13 mouse cellular contexts compared by ENCODE assay signal in genomic region chrX:168663982-168664689, GRCm38 (mm10). TPM values are rescaled to one million over a fixed set of nuclear protein-coding genes. Genes with fewer than 3 reads are reported as not detected.
DNase-seq lines count a peak whose midpoint lies in the region; ATAC-seq and TF ChIP-seq lines count a peak whose summit lies in the region.
"Had no signal": no experiment of that assay in that cellular context is flagged by ENCODE, and none has a peak within 500 bp of the region (broad histone marks: within the 10 kb centered on the region; RNA-seq: fewer than 3 reads in every experiment).

No protein-coding gene starts in this region.

- H3K4me1 ChIP-seq in lung, adult 2 months (ENCODE audit: control insufficient read depth, insufficient read depth, low read length) = no peaks in the 10 kb centered on the region
- no peaks in the 10 kb centered on the region for H3K4me1 ChIP-seq in neural tube, embryonic 15.5 days
- H3K4me1 ChIP-seq: limb, embryonic 10.5 days; megakaryocyte, embryonic 14.5 days had no signal

- no peak overlapping the region for H3K9ac ChIP-seq in neural tube, embryonic 15.5 days (replicated peaks)

- H3K27me3 ChIP-seq in neural tube, embryonic 15.5 days (replicated peaks) = no peaks in the 10 kb centered on the region

- no peaks in the 10 kb centered on the region for H3K9me3 ChIP-seq in neural tube, embryonic 15.5 days (replicated peaks)
- H3K9me3 ChIP-seq: limb, embryonic 10.5 days; megakaryocyte, embryonic 14.5 days had no signal

- peaks cover 16% of the 10 kb centered on the region for H3K36me3 ChIP-seq in neural tube, embryonic 15.5 days

- no peak overlapping the region for H3K4me3 ChIP-seq in lung, adult 2 months (replicated peaks; ENCODE audit: extremely low read depth, low read depth, low read length)
- no peak overlapping the region for H3K4me3 ChIP-seq in neural tube, embryonic 15.5 days (replicated peaks)
- H3K4me3 ChIP-seq: limb, embryonic 10.5 days; megakaryocyte, embryonic 14.5 days had no signal

- TF ChIP-seq POLR2A in lung, adult 2 months (IDR thresholded peaks at IDR 0.05; ENCODE audit: borderline replicate concordance, extremely low read depth, low read depth, low read length) = no peak

- 59% methylated on average over 12 of the region's 12 CpGs for WGBS in lung, adult 2 months
- 83% methylated on average over 12 of the region's 12 CpGs for WGBS in neural tube, embryonic 15.5 days

- H3K4me2 ChIP-seq in neural tube, embryonic 15.5 days = no peak overlapping the region

- ATAC-seq in neural tube, embryonic 15.5 days (ENCODE audit: low FRiP score) = no peak

- no peak overlapping the region for H3K27ac ChIP-seq in neural tube, embryonic 15.5 days (replicated peaks)
- H3K27ac ChIP-seq: limb, embryonic 10.5 days had no signal

- peak; percentile 23 to 35 for DNase-seq in cerebellum, postnatal 10 days
- DNase-seq in cerebellum, adult 9-10 months = no peak
- peak; percentile 5 for DNase-seq in right cerebral cortex, postnatal 14 days
- no peak for DNase-seq in right cerebral cortex, postnatal 10 days (ENCODE audit: low spot score in 2 of 2)
- DNase-seq in lung, adult 2 months = no peak
- DNase-seq in kidney, postnatal 14 days = no peak
- no peak for DNase-seq in spleen, postnatal 4 days (ENCODE audit: low spot score in 2 of 2)
- DNase-seq: adrenal gland, postnatal 25 days; cerebellum, adult 8-10 months; right cerebral cortex, postnatal 25 days had no signal

- TF ChIP-seq CTCF in lung, adult 2 months (IDR thresholded peaks at IDR 0.05; ENCODE audit: insufficient read depth, low read length) = peak; percentile 12; the same call in 1 of the 2 replicates

RNA-seq across cellular contexts. Expression of gene Msl3, which starts 9.6 kb away (rescaled TPM):
- polyA plus RNA-seq in lung, adult 2 months (2012; rRNA removed) = 10.4 and 13.3 TPM in 2 replicates
- polyA plus RNA-seq in neural tube, embryonic 15.5 days (2015; fragmentation: Nextera tagmentation; extraction: Ambion mirVana) = 18.3 and 24.7 TPM in 2 replicates

Comparison
In these comparisons a context has a peak if more than half of its experiments do, and no peak if none do; other contexts are left out.
1. DNase-seq: peak in cerebellum, postnatal 10 days (2 of 2) and right cerebral cortex, postnatal 14 days (single experiment); none in cerebellum, adult 9-10 months (single experiment), right cerebral cortex, postnatal 10 days (0 of 2), lung, adult 2 months (single experiment), kidney, postnatal 14 days (single experiment) and spleen, postnatal 4 days (0 of 2).